ENCODE assay signal across 23 mouse cellular contexts in the genomic region with DNA sequence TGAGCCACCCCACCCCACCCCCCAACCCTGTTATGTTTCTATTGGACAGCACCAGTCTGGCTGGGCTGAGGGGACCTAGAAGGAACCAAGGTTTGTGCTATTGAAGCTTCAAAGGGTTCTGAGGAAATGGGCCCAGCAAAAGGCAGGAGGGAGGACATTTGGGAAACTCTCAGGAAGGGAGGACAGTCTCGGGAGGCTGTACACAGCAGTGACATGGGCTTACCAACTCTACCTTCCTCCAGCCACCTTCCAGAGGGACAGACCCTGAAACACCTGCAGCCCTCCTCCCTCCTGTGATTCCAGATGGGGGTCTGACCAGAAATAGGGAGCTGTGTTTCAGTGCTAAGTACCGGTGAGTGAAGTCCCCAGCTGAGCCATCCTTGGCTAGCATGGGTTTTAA. TPM values are rescaled to one million over a fixed set of nuclear protein-coding genes. Genes with fewer than 3 reads are reported as not detected.
"Had no signal": no experiment of that assay in that cellular context is flagged by ENCODE, and none has a peak within 500 bp of the region (broad histone marks: within the 10 kb centered on the region; RNA-seq: fewer than 3 reads in every experiment).

No protein-coding gene starts in this region.

- H3K4me3 ChIP-seq: gastrocnemius, adult 2 months; heart, adult 2 months; hindbrain, embryonic 13.5 days; hindbrain, embryonic 15.5 days; intestine, embryonic 15.5 days; layer of hippocampus, adult 2 months; left cerebral cortex, adult 2 months had no signal

- H3K36me3 ChIP-seq: hindbrain, embryonic 13.5 days; hindbrain, embryonic 15.5 days; intestine, embryonic 15.5 days had no signal

- H3K27ac ChIP-seq: gastrocnemius, adult 2 months; heart, adult 2 months; intestine, embryonic 15.5 days; left cerebral cortex, adult 2 months; liver, embryonic 14.5 days had no signal

- H3K9ac ChIP-seq: hindbrain, embryonic 13.5 days; hindbrain, embryonic 15.5 days; intestine, embryonic 15.5 days; liver, embryonic 14.5 days had no signal

- H3K4me2 ChIP-seq: heart, embryonic 11.5 days; hindbrain, embryonic 13.5 days; hindbrain, embryonic 15.5 days; intestine, embryonic 15.5 days; liver, embryonic 11.5 days had no signal

- DNase-seq: gastrocnemius, adult 2 months; gastrocnemius, postnatal 10 days; gastrocnemius, postnatal 25 days; heart, adult 2 months; heart, postnatal 10 days; heart, postnatal 4 days; kidney, adult 18-20 months; kidney, adult 8-10 months; kidney, postnatal 10 days; kidney, postnatal 25 days; kidney, postnatal 4 days; liver had no signal

- H3K27me3 ChIP-seq: hindbrain, embryonic 15.5 days; intestine, embryonic 15.5 days had no signal

- ATAC-seq: inflammation-experienced regulatory T-cells, adult 6 months; intestine, embryonic 15.5 days; intestine, postnatal 0 days had no signal

- H3K9me3 ChIP-seq: hindbrain, embryonic 13.5 days; hindbrain, embryonic 15.5 days; intestine, embryonic 15.5 days had no signal

RNA-seq across cellular contexts. Expression of a gene that starts 19.6 kb away (rescaled TPM):
- total RNA-seq: granulocyte monocyte progenitor cell, adult 5-6 weeks had no signal
